9 mouse cellular contexts compared by ENCODE assay signal in genomic region chr2:29731545-29731944, GRCm38 (mm10). TPM values are rescaled to one million over a fixed set of nuclear protein-coding genes. Genes with fewer than 3 reads are reported as not detected.
A peak's percentile ranks its signal among the peaks of the same experiment; 100 is the strongest.
DNase-seq lines count a peak whose midpoint lies in the region; ATAC-seq and TF ChIP-seq lines count a peak whose summit lies in the region.
"Had no signal": no experiment of that assay in that cellular context is flagged by ENCODE, and none has a peak within 500 bp of the region (broad histone marks: within the 10 kb centered on the region; RNA-seq: fewer than 3 reads in every experiment).

No protein-coding gene starts in this region.

- no peak overlapping the region for H3K4me2 ChIP-seq in CH12.LX (ENCODE audit: insufficient read depth, low read depth, poor library complexity, severe bottlenecking)
- no peak overlapping the region for H3K4me2 ChIP-seq in kidney, embryonic 16.5 days (replicated peaks; ENCODE audit: low read depth, low read length)

- peak; percentile 49; the same call in 1 of the 2 replicates for ATAC-seq in kidney, embryonic 16.5 days (ENCODE audit: low FRiP score, low TSS enrichment)

- peak; percentile 22 for DNase-seq in embryo, embryonic 11 days
- no peak for DNase-seq in embryo, embryonic 10.5 days (ENCODE audit: low spot score)
- peak; percentile 35 for DNase-seq in CH12.LX (ENCODE audit: extremely low read depth)
- DNase-seq in cerebellum, adult 9-11 months, result peak; percentile 63
- peak; percentile 23 to 36 for DNase-seq in natural killer cell, adult 2 months (ENCODE audit: low spot score in 2 of 2)
- no peak for DNase-seq in layer of hippocampus, adult 9-10 months (ENCODE audit: low spot score)
- no peak for DNase-seq in frontal cortex, postnatal 10 days (ENCODE audit: low spot score in 2 of 2)

- dilution Hi-C loops in CH12.LX (cut with MboI; ENCODE audit: extremely low pct_ligation_motif_present, extremely low pct_unique_long_range_greater_than_20kb, low sequenced_read_pairs), result no loop called here

- TF ChIP-seq RAD21 in CH12.LX (IDR thresholded peaks at IDR 0.05; ENCODE audit: low read depth, low read length), result peak; percentile 64

- H3K4me3 ChIP-seq in CH12.LX (replicated peaks in 1 of 3; ENCODE audit: low read depth in 2 of 3, low read length in 2 of 3, poor library complexity in 1 of 3), result no peak overlapping the region
- no peak overlapping the region for H3K4me3 ChIP-seq in kidney, embryonic 16.5 days (ENCODE audit: low read length)

- WGBS in kidney, embryonic 16.5 days, result 44% methylated on average over 3 of the region's 3 CpGs

- in situ Hi-C loops in CH12.LX (cut with MboI; ENCODE audit: low pct_ligation_motif_present, low pct_unique_long_range_greater_than_20kb, low sequenced_read_pairs), result no loop called here

- H3K9ac ChIP-seq in CH12.LX (ENCODE audit: insufficient read depth, low read depth), result no peak overlapping the region
- no peak overlapping the region for H3K9ac ChIP-seq in kidney, embryonic 16.5 days (replicated peaks; ENCODE audit: low read length)

- TF ChIP-seq CTCF in CH12.LX (conservative IDR thresholded peaks at IDR 0.05 in 1 of 2, IDR thresholded peaks at IDR 0.05 in 1 of 2; ENCODE audit: low read depth in 2 of 2, low read length in 2 of 2), result peak in 1 of 2 experiments; percentile 67; a peak in 2 of 4 replicates

- no peak overlapping the region for H3K27ac ChIP-seq in CH12.LX (ENCODE audit: insufficient read depth, low read depth)
- H3K27ac ChIP-seq in kidney, embryonic 16.5 days (ENCODE audit: low read length), result no peak overlapping the region

- H3K27me3 ChIP-seq in CH12.LX (replicated peaks), result no peaks in the 10 kb centered on the region
- no peaks in the 10 kb centered on the region for H3K27me3 ChIP-seq in kidney, embryonic 16.5 days (ENCODE audit: insufficient read depth, low read length)

- peaks cover 92 to 98% of the 10 kb centered on the region in 2 experiments for H3K36me3 ChIP-seq in CH12.LX (replicated peaks in 1 of 2; ENCODE audit: control insufficient read depth in 1 of 2, insufficient read depth in 1 of 2, low read length in 1 of 2)
- peaks cover 51% of the 10 kb centered on the region for H3K36me3 ChIP-seq in kidney, embryonic 16.5 days (ENCODE audit: insufficient read depth, low read length)

- H3K9me3 ChIP-seq in CH12.LX (replicated peaks; ENCODE audit: low read length), result no peaks in the 10 kb centered on the region
- no peaks in the 10 kb centered on the region for H3K9me3 ChIP-seq in kidney, embryonic 16.5 days (ENCODE audit: low read length)

- no peaks in the 10 kb centered on the region for H3K79me2 ChIP-seq in CH12.LX (replicated peaks; ENCODE audit: control insufficient read depth, extremely low read depth, insufficient read depth, poor library complexity, severe bottlenecking)

- peaks cover 3 to 26% of the 10 kb centered on the region in 2 experiments; a peak in 3 of 4 replicates for H3K4me1 ChIP-seq in CH12.LX (ENCODE audit: control insufficient read depth in 1 of 2, insufficient read depth in 2 of 2)
- H3K4me1 ChIP-seq in kidney, embryonic 16.5 days (ENCODE audit: insufficient read depth, low read length), result no peaks in the 10 kb centered on the region

- no peak for TF ChIP-seq EP300 in CH12.LX (IDR thresholded peaks at IDR 0.05; ENCODE audit: low read length)

- no peak for TF ChIP-seq POLR2A in CH12.LX (IDR thresholded peaks at IDR 0.05; ENCODE audit: low read depth, low read length)

TF ChIP-seq in CH12.LX, 34 proteins besides CTCF, POLR2A, EP300 and RAD21:
- TF ChIP-seq ZMIZ1 (IDR thresholded peaks at IDR 0.05; ENCODE audit: low read depth, low read length) (no peak), UBTF (IDR thresholded peaks at IDR 0.05; ENCODE audit: low read depth, low read length) (no peak), NRF1 (IDR thresholded peaks at IDR 0.05; ENCODE audit: low read depth, low read length) (no peak), ZC3H11A (IDR thresholded peaks at IDR 0.05; ENCODE audit: low read depth, low read length) (peak; percentile 3; the same call in 1 of the 2 replicates), JUN (IDR thresholded peaks at IDR 0.05; ENCODE audit: insufficient read depth, low read depth, low read length) (no peak), GABPA (IDR thresholded peaks at IDR 0.05; ENCODE audit: insufficient replicate concordance, low read depth, low read length) (no peak), MAFK (IDR thresholded peaks at IDR 0.05; ENCODE audit: insufficient replicate concordance, low read length) (no peak), PAX5 (IDR thresholded peaks at IDR 0.05; ENCODE audit: low read length) (no peak), SMC3 (IDR thresholded peaks at IDR 0.05; ENCODE audit: low read depth, low read length) (peak; percentile 52), IRF4 (IDR thresholded peaks at IDR 0.05; ENCODE audit: low read depth, low read length) (0 out of 2 replicates have a peak, but pooled peaks have one; percentile 13), NELFE (IDR thresholded peaks at IDR 0.05; ENCODE audit: low read depth, low read length) (no peak), ZKSCAN1 (IDR thresholded peaks at IDR 0.05; ENCODE audit: borderline replicate concordance, low read depth, low read length) (no peak), MEF2A (IDR thresholded peaks at IDR 0.05; ENCODE audit: borderline replicate concordance, low read depth, low read length) (no peak), CHD1 (IDR thresholded peaks at IDR 0.05; ENCODE audit: low read depth, low read length) (no peak)

RNA-seq across cellular contexts. Expression of gene Gm13420, which starts 19.9 kb away (rescaled TPM):
- total RNA-seq in CH12.LX (2012; rRNA removed), result not detected in 2 replicates
- not detected in 2 replicates for total RNA-seq in CH12.LX (2014; rRNA removed)
- not detected in 2 replicates for polyA plus RNA-seq in CH12.LX (2012; ENCODE audit: insufficient read length, low read depth)
- 1.8 and 2.1 TPM in 2 replicates for polyA plus RNA-seq in kidney, embryonic 16.5 days (2015; fragmentation: Nextera tagmentation; extraction: Ambion mirVana)

RNA-seq across cellular contexts. Expression of gene Gm13547, which starts 27.6 kb away (rescaled TPM):
- not detected in 2 replicates for total RNA-seq in CH12.LX (2012; rRNA removed)
- not detected in 2 replicates for total RNA-seq in CH12.LX (2014; rRNA removed)
- polyA plus RNA-seq in CH12.LX (2012; ENCODE audit: insufficient read length, low read depth), result 0.60 TPM in 1 of 2 replicates, not detected in the other
- polyA plus RNA-seq in kidney, embryonic 16.5 days (2015; fragmentation: Nextera tagmentation; extraction: Ambion mirVana), result not detected in 2 replicates
- polyA plus RNA-seq: large intestine, adult 2 months had no signal

RNA-seq across cellular contexts. Expression of gene Coq4, which starts 55.7 kb away (rescaled TPM):
- total RNA-seq in CH12.LX (2012; rRNA removed) (25.2 and 29.3 TPM in 2 replicates), CH12.LX (2014; rRNA removed) (21.5 and 40.9 TPM in 2 replicates)
- 19.1 and 21.3 TPM in 2 replicates for polyA plus RNA-seq in CH12.LX (2012; ENCODE audit: insufficient read length, low read depth)
- polyA plus RNA-seq in kidney, embryonic 16.5 days (2015; fragmentation: Nextera tagmentation; extraction: Ambion mirVana), result 44.7 and 46.1 TPM in 2 replicates

RNA-seq across cellular contexts. Expression of gene Trub2, which starts 56.8 kb away (rescaled TPM):
- total RNA-seq in CH12.LX (2012; rRNA removed) (32.6 and 40.4 TPM in 2 replicates), CH12.LX (2014; rRNA removed) (39.0 and 41.5 TPM in 2 replicates)
- polyA plus RNA-seq in CH12.LX (2012; ENCODE audit: insufficient read length, low read depth), result 41.4 and 58.4 TPM in 2 replicates
- 42.4 and 45.7 TPM in 2 replicates for polyA plus RNA-seq in kidney, embryonic 16.5 days (2015; fragmentation: Nextera tagmentation; extraction: Ambion mirVana)

Comparison
In these comparisons a context has a peak if more than half of its experiments do, and no peak if none do; other contexts are left out.
1. DNase-seq: peak in embryo, embryonic 11 days (single experiment), CH12.LX (single experiment), cerebellum, adult 9-11 months (single experiment) and natural killer cell, adult 2 months (2 of 2); none in embryo, embryonic 10.5 days (single experiment), layer of hippocampus, adult 9-10 months (single experiment) and frontal cortex, postnatal 10 days (0 of 2).